In the genomic region with DNA sequence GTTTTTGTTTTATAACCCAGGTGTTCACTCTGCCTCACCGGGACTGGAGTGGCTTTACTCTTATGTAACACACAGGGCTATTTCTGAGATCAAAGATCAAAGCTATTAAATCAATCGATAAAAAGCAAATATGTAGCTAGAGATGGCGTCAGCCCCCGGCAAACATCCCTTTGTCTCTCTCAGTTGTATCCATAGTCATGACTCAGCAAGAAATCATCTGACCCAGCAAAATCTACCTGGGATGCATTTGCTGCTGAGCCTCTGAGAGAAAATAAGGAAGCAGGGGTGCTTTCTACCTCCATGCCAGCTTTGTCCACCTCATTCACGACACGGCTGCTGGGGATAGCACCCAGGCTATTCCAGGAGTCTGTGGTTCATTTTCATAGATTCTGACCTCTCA, we compare ENCODE assay signal across 26 mouse cellular contexts. TPM values are rescaled to one million over a fixed set of nuclear protein-coding genes. Genes with fewer than 3 reads are reported as not detected.
DNase-seq lines count a peak whose midpoint lies in the region; ATAC-seq and TF ChIP-seq lines count a peak whose summit lies in the region.
"Had no signal": no experiment of that assay in that cellular context is flagged by ENCODE, and none has a peak within 500 bp of the region (broad histone marks: within the 10 kb centered on the region; RNA-seq: fewer than 3 reads in every experiment).

No protein-coding gene starts in this region.

- ATAC-seq in heart, embryonic 12.5 days (ENCODE audit: insufficient number of reproducible peaks, low FRiP score) = no peak
- ATAC-seq in liver, embryonic 13.5 days (ENCODE audit: low read depth) = no peak
- ATAC-seq in forebrain, embryonic 12.5 days (ENCODE audit: low FRiP score) = no peak
- no peak for ATAC-seq in neural tube, embryonic 15.5 days (ENCODE audit: low FRiP score)
- ATAC-seq: forebrain, embryonic 15.5 days; midbrain, embryonic 16.5 days had no signal

- H3K9ac ChIP-seq in heart, embryonic 12.5 days = no peak overlapping the region
- H3K9ac ChIP-seq in ES-E14 (ENCODE audit: insufficient read depth, low read depth, low read length, poor library complexity, severe bottlenecking) = no peak overlapping the region
- H3K9ac ChIP-seq in liver, embryonic 13.5 days = no peak overlapping the region
- no peak overlapping the region for H3K9ac ChIP-seq in forebrain, embryonic 12.5 days
- H3K9ac ChIP-seq in neural tube, embryonic 15.5 days (replicated peaks) = no peak overlapping the region
- H3K9ac ChIP-seq: embryonic facial prominence, embryonic 15.5 days; forebrain, embryonic 15.5 days; heart, embryonic 13.5 days; hindbrain, embryonic 12.5 days; limb, embryonic 12.5 days; lung, embryonic 14.5 days had no signal

- 80% methylated on average over 6 of the region's 6 CpGs for whole genome bisulfite sequencing in heart, embryonic 12.5 days
- WGBS in liver, embryonic 13.5 days (ENCODE audit: insufficient replicate concordance) = 63% methylated on average over 6 of the region's 6 CpGs
- WGBS in forebrain, embryonic 12.5 days = 78% methylated on average over 6 of the region's 6 CpGs
- 68% methylated on average over 6 of the region's 6 CpGs for WGBS in neural tube, embryonic 15.5 days

- H3K4me1 ChIP-seq in heart, embryonic 12.5 days (replicated peaks) = no peaks in the 10 kb centered on the region
- no peaks in the 10 kb centered on the region for H3K4me1 ChIP-seq in ES-E14 (ENCODE audit: control insufficient read depth in 2 of 2, insufficient read depth in 2 of 2, low read length in 2 of 2, poor library complexity in 1 of 2)
- no peaks in the 10 kb centered on the region for H3K4me1 ChIP-seq in liver, embryonic 13.5 days (replicated peaks)
- H3K4me1 ChIP-seq in forebrain, embryonic 12.5 days = no peaks in the 10 kb centered on the region
- H3K4me1 ChIP-seq in neural tube, embryonic 15.5 days = 0 out of 2 replicates have a peak, but pooled peaks cover 3% of the 10 kb centered on the region
- H3K4me1 ChIP-seq: embryonic facial prominence, embryonic 15.5 days; forebrain, embryonic 15.5 days; heart, embryonic 13.5 days; hindbrain, embryonic 12.5 days; limb, embryonic 12.5 days had no signal

- H3K4me3 ChIP-seq in heart, embryonic 12.5 days = no peak overlapping the region
- no peak overlapping the region for H3K4me3 ChIP-seq in ES-E14 (ENCODE audit: insufficient read depth in 1 of 2, low read depth in 1 of 2, low read length in 2 of 2, poor library complexity in 1 of 2, severe bottlenecking in 1 of 2)
- no peak overlapping the region for H3K4me3 ChIP-seq in liver, embryonic 13.5 days (replicated peaks)
- no peak overlapping the region for H3K4me3 ChIP-seq in forebrain, embryonic 12.5 days (replicated peaks)
- H3K4me3 ChIP-seq in neural tube, embryonic 15.5 days (replicated peaks) = no peak overlapping the region
- H3K4me3 ChIP-seq: embryonic facial prominence, embryonic 15.5 days; forebrain, embryonic 15.5 days; heart, embryonic 13.5 days; hindbrain, embryonic 12.5 days; limb, embryonic 12.5 days; megakaryocyte, embryonic 14.5 days had no signal

- no peak overlapping the region for H3K4me2 ChIP-seq in heart, embryonic 12.5 days
- peak overlapping the region; percentile 27 for H3K4me2 ChIP-seq in liver, embryonic 13.5 days
- H3K4me2 ChIP-seq in forebrain, embryonic 12.5 days = no peak overlapping the region
- no peak overlapping the region for H3K4me2 ChIP-seq in neural tube, embryonic 15.5 days
- H3K4me2 ChIP-seq: embryonic facial prominence, embryonic 15.5 days; forebrain, embryonic 15.5 days; heart, embryonic 13.5 days; hindbrain, embryonic 12.5 days; limb, embryonic 12.5 days had no signal

- in situ Hi-C loops in ES-E14 (cut with MboI; ENCODE audit: low sequenced_read_pairs in 2 of 2, unreplicated experiment in 2 of 2) = no loop called here

- no peaks in the 10 kb centered on the region for H3K9me3 ChIP-seq in heart, embryonic 12.5 days (replicated peaks)
- H3K9me3 ChIP-seq in ES-E14 (ENCODE audit: control insufficient read depth, insufficient read depth, low read depth, low read length) = no peaks in the 10 kb centered on the region
- 0 out of 2 replicates have a peak, but pooled peaks cover 3% of the 10 kb centered on the region for H3K9me3 ChIP-seq in liver, embryonic 13.5 days (replicated peaks)
- H3K9me3 ChIP-seq in forebrain, embryonic 12.5 days = 0 out of 2 replicates have a peak, but pooled peaks cover 4% of the 10 kb centered on the region
- no peaks in the 10 kb centered on the region for H3K9me3 ChIP-seq in neural tube, embryonic 15.5 days (replicated peaks)
- H3K9me3 ChIP-seq: embryonic facial prominence, embryonic 15.5 days; forebrain, embryonic 15.5 days; heart, embryonic 13.5 days had no signal

- peak; percentile 78 for DNase-seq in heart, adult 11 months
- no peak for DNase-seq in ES-E14 (ENCODE audit: low read depth, low spot score)
- DNase-seq in liver, embryonic 13.5 days = no peak
- peak; percentile 61 for DNase-seq in retina, postnatal 1 day
- DNase-seq in kidney, postnatal 25 days = no peak
- DNase-seq: adrenal gland, postnatal 25 days; cerebellum, adult 8-10 months; cerebellum, postnatal 36 days; gastrocnemius, postnatal 10 days; heart, postnatal 14 days; kidney, adult 8-10 months; lung, postnatal 36 days; right cerebral cortex, postnatal 14 days; spleen, adult 18-20 months; thymus, adult 2 months had no signal

- no peaks in the 10 kb centered on the region for H3K36me3 ChIP-seq in heart, embryonic 12.5 days
- no peaks in the 10 kb centered on the region for H3K36me3 ChIP-seq in ES-E14 (ENCODE audit: control insufficient read depth, insufficient read depth, low read length, poor library complexity, severe bottlenecking)
- H3K36me3 ChIP-seq in liver, embryonic 13.5 days = no peaks in the 10 kb centered on the region
- no peaks in the 10 kb centered on the region for H3K36me3 ChIP-seq in forebrain, embryonic 12.5 days (replicated peaks)
- no peaks in the 10 kb centered on the region for H3K36me3 ChIP-seq in neural tube, embryonic 15.5 days
- H3K36me3 ChIP-seq: embryonic facial prominence, embryonic 15.5 days; forebrain, embryonic 15.5 days; heart, embryonic 13.5 days; hindbrain, embryonic 12.5 days; limb, embryonic 12.5 days had no signal

- H3K27ac ChIP-seq in heart, embryonic 12.5 days (ENCODE audit: poor library complexity, severe bottlenecking) = no peak overlapping the region
- no peak overlapping the region for H3K27ac ChIP-seq in ES-E14 (ENCODE audit: insufficient read depth, low read depth, low read length, poor library complexity, severe bottlenecking)
- H3K27ac ChIP-seq in liver, embryonic 13.5 days = no peak overlapping the region
- no peak overlapping the region for H3K27ac ChIP-seq in forebrain, embryonic 12.5 days
- H3K27ac ChIP-seq in neural tube, embryonic 15.5 days (replicated peaks) = no peak overlapping the region
- H3K27ac ChIP-seq: embryonic facial prominence, embryonic 15.5 days; forebrain, embryonic 15.5 days; heart, embryonic 13.5 days; hindbrain, embryonic 12.5 days; limb, embryonic 12.5 days had no signal

- no peaks in the 10 kb centered on the region for H3K27me3 ChIP-seq in heart, embryonic 12.5 days (replicated peaks)
- H3K27me3 ChIP-seq in liver, embryonic 13.5 days = no peaks in the 10 kb centered on the region
- no peaks in the 10 kb centered on the region for H3K27me3 ChIP-seq in forebrain, embryonic 12.5 days
- H3K27me3 ChIP-seq in neural tube, embryonic 15.5 days (replicated peaks) = no peaks in the 10 kb centered on the region
- H3K27me3 ChIP-seq: embryonic facial prominence, embryonic 15.5 days; forebrain, embryonic 15.5 days; heart, embryonic 13.5 days; hindbrain, embryonic 12.5 days; limb, embryonic 12.5 days; megakaryocyte, embryonic 14.5 days had no signal

TF ChIP-seq in ES-E14, 5 proteins besides CTCF, POLR2A, EP300 and RAD21:
- TF ChIP-seq MAFK (IDR thresholded peaks at IDR 0.05; ENCODE audit: insufficient read depth, low read depth, low read length) = peak; percentile 81
- no peak for TF ChIP-seq HCFC1 (IDR thresholded peaks at IDR 0.05; ENCODE audit: borderline replicate concordance, insufficient read depth, low read length)

RNA-seq across cellular contexts. Expression of gene Mbnl2, which starts 18.0 kb away (rescaled TPM):
- 108 and 114 TPM in 2 replicates for polyA plus RNA-seq in heart, embryonic 12.5 days (2016; fragmentation: Nextera tagmentation; extraction: Ambion mirVana)
- 33.4 and 35.4 TPM in 2 replicates for total RNA-seq in ES-E14 (2012; rRNA removed)
- 14.6 and 17.8 TPM in 2 replicates for polyA plus RNA-seq in liver, embryonic 13.5 days (2015; fragmentation: Nextera tagmentation; extraction: Ambion mirVana)
- polyA plus RNA-seq in forebrain, embryonic 12.5 days (2016; fragmentation: Nextera tagmentation; extraction: Ambion mirVana) = 29.4 and 32.5 TPM in 2 replicates
- polyA plus RNA-seq in neural tube, embryonic 15.5 days (2015; fragmentation: Nextera tagmentation; extraction: Ambion mirVana) = 28.9 and 43.6 TPM in 2 replicates

Comparison
In these comparisons a context has a peak if more than half of its experiments do, and no peak if none do; other contexts are left out.
1. DNase-seq: peak in heart, adult 11 months (single experiment) and retina, postnatal 1 day (single experiment); none in ES-E14 (single experiment), liver, embryonic 13.5 days (single experiment) and kidney, postnatal 25 days (0 of 2).